Mouse (Mus musculus) urinary bladder, adult 2 months (tissue): Measurements from ENCODE around the gene Ubqln5. TPM values are rescaled to one million over a fixed set of nuclear protein-coding genes. Genes with fewer than 3 reads are reported as not detected.

Experiments used
- DNase-seq: peaks from one replicate; pipeline ENCODE4 v3.0.0; 2022; ENCODE audit warnings: low spot score
- polyA plus RNA-seq: library from polyadenylated mRNA; depleted of rRNA; stranded (reverse); fragments of >200 nt; gene quantifications from 2 replicates; pipeline ENCODE4 v1.2.3, GENCODE M21; 2012; rRNA removed

Ubqln5 gene
- polyA plus RNA-seq, result not detected in 2 replicates

DNA sequence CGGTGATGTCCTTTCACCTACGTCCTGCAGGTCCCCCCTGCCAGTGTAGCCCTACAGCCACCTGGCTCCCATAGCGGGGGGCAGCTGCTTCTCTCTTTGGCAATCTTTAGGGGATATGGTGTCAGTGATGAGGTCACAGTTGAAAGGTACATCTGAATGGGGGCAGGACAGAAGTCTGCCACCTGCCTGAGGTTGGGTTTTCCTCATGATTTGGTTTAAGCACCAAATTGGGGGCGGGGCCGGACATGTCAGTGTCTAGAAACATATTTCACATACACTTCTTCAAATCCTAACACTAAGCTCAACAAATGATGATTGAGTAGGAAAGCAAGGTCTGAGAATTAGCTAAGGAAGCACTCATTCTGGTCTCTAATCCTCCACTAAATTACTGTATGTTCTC lies at the start of gene Ubqln5:
Gene Ubqln5 (minus strand): TSS at position 101 of the 400 bp plus-strand sequence.
- DNase-seq, result no peak

DNA sequence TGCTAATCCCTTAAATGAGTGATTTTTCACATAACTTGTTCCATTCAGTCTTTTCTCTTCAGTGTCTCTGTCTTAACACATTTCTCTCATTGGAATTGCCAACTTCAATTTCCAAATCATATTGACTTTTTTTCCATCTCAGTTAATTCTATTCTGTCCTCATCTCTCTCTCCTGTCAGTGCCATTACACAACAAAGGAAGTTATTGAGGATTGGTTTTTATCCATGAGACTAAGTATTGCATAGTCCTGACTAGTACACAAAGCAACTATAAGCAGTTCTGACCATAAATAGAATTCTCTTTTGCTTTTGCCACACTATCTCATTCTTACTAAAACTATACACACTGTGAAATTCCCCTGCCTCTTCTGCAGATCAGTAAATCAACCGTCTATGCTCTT lies 49.4 kb upstream of the Ubqln5 start:
- DNase-seq, result no peak

DNA sequence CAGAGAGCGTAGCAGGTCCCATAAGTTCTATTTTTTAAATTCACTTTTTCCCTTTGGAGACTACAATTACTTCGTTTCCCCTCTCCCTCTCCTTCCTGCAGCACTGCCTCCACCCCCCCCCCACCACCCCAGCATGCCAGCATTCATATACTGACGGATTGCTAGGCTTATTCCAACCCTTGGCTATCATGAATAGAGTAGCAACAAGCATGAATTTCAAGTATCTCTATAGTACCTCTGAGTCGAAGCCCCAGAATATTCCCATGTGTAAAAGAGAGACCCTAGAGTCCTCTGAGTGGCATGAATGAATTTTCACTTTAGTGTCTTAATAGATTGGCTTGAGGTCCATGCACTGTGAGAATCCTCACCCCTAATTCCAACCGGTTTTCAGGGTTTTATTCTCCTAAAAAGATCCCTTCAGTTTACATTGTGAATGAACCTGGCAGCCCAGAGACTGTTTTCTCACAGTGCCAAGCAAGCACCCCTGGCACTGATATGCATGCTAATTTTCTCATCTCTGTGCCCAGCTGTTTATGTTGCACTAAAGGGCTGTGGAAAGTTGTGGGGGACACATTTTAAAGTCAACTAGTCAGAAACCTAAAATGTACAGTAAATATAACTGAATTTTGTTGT lies 48.9 kb upstream of the Ubqln5 start:
- no peak for DNase-seq

DNA sequence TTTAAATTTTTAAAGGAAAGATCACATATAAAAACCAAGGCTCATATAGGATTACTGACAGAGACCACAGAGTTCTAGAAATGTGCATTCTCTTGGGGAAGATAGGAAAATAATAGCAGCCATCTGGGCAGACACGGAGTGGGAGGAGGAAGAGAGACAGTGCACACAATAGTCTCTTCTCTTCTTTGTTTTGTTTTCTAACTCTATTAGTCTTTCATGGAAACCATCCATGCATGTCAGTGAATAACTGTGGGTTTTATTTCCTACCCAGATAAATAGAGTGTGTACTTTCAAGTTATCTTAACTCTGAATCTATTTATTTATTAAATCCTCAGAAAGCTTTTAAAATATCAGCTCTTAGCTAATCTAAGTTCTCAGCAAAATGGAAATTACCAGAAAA lies 45.5 kb upstream of the Ubqln5 start:
- no peak for DNase-seq

DNA sequence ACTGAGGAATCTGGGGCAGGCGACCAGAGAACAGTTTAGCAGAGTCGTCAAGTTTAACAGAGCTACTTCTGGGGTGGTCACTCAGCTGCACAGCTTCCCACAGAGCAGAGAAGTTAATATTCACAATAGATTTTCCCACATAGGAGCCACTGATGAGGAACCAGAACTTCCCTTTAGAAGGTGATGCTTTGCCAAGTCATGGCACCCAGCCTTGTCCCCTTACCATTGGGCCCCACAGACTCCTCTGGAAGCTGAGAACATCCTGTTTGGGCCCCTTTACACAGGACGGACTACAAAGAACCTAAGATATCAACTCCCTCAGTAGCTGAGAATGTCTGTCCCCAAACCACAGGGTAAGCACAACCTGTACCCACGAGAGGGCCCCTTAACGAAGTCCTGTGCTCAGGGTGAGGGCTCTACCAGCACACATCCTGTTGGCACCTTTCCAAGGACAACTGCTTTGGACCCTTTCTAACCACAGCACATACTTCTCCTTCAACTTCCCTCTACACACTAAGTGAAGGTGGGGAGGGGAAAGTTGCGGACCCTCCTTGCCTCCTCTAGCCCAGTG lies 40.1 kb upstream of the Ubqln5 start:
- DNase-seq, result no peak

DNA sequence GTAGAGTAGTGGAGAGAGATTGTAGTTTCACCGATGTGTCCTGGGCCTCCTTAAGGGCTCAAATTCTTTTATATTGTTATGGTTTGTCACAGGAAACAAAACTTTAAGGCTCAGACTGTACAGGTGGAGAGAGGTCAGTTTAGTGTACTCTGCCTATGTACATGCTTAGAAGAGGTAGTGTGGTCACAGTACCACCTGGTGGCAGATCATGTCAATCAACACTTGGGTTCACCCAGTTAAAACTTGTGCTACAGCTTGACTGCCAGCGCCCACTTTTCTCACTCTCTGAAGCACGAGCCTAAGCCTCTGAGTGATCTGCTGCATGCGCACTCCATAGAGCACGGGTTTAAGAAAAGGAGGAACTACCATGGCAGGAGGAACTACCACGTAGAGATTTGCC lies 37.5 kb upstream of the Ubqln5 start:
- no peak for DNase-seq

DNA sequence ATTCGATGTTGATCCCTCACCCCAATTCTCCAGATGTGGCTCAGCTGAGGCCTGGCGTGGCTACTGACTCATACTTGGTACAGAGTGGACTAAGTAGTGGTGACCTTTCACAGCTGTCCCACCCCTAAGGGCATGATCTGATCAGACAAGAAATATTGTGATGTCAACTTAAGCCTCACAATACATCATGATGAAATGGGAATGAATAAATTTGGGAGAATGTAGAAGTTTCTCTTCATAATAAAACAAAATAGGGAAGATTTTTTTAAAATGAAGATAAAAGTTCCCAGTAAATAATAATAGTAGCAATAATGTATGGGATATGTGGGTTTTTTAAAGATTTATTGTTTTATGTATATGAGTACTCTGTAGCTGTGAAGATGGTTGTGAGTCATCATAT lies 20.8 kb upstream of the Ubqln5 start, which contains the start of gene Ubqlnl:
Gene Ubqlnl (minus strand): TSS at position 101 of the 400 bp plus-strand sequence.
- no peak for DNase-seq

DNA sequence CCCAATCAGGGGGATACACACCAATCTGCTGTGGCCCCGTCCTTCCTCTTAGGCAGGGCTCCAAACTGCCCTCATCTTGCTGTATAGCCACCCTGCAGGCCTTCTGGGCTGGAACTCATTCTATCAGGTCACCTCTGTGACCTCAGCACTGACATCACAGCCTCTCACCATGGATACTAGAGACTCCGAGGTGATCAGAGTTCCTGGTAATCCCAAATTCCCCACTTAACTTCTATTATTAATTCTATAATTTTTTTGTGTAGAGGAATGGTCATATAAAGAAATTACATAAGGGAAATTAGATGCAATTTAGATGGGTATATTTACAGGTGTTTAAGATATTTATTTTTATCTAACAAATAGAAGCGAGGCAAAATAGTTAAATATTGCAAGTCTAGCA lies 13.6 kb upstream of the Ubqln5 start, which contains the start of gene Ubqln3:
Gene Ubqln3 (minus strand): TSS at position 101 of the 400 bp plus-strand sequence.
- no peak for DNase-seq

DNA sequence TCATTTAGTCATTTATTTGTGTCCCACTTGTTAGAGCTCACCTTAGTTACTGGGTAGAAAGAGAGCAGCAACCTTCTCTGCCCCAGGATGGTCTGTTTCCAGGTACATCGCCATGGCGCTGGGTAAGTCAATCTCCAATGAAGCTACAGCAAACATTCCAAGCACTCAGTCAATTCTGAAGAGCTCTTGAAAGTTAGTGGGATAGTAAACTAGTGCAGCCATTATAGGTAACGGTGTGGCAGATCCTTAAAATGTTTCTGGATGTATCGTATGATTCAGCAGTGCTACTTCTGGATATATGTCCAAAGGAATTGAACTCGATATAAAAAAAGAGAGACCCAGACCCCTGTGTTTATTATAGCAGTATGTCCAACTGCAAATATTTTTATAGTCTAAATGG lies 7.7 kb upstream of the Ubqln5 start, which contains the start of gene Olfr643:
Gene Olfr643 (minus strand): TSS at position 101 of the 400 bp plus-strand sequence.
- no peak for DNase-seq

DNA sequence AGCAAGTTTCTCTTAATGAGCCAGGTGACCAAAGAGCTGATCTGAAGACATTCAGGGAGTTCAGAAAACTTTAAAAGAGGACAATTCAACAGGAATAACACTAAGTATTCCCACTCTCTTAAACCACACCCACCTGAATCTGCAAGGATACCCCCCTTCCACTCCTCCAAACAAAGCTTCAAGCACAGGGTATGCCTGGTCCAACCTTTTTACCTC lies 25.0 kb downstream of the Ubqln5 start, which contains the start of gene Olfr646:
Gene Olfr646 (plus strand): TSS at position 117 of the 216 bp plus-strand sequence.
- DNase-seq, result no peak

DNA sequence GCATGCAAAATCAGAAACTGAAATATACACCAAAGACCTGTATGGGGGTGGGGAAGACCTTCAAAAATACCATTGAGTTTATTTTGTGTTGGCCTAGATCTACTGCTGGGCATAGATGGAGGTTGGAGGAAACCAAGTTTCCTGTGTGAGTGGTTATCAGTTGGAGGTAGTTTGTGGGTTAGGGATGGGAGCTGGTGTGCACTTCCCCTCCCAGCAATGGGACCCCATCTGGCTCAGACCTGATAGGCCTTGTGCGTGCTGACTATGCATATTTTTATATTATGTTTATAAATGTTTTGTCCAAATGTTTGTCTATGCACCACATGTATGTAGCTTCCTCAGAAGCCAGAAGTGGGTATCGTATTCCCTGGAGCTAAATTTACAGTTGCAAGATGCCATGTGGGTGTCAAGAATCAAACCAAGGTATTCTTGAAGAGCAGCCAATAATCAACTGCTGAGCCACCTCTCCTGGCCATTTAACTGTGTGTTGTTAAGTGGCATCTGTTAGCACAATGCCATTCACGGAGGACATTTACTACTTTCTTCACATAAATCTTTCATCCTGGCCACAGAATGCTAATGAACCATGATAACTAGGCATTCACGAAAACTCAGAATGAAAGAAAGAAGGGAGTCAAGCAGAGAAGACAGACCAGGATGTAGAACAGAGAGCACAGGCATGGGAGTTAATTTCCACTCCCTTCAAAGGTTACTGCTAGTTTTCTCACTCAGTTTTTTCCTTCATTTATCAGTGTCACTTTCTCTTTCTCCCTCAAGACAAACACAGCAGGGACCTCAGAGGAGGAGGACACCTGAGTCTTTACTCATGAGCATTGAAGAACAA lies 25.5 kb downstream of the Ubqln5 start:
- no peak for DNase-seq

DNA sequence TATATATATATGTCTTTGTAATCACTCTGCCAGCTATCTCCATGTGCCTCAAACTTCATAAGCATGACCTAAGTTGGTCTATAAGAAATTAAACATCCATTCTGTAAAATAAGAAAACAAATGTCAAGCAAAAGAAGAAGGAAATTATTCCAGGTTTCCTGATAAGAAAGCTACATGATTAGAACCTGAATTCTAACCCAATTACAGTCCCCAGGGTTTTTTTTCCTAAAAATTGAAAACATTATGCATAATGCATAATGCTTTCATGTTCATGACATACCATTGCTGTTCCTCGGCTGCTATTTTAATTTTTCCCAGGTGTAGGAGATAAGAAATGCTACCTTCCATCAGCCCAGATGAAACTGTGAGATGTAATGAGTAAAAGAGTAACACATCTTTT lies 44.3 kb downstream of the Ubqln5 start, which contains the start of gene Olfr645:
Gene Olfr645 (minus strand): TSS at position 101 of the 400 bp plus-strand sequence.
- DNase-seq, result no peak

Other genes starting within 250 kb of the Ubqln5 start
- not detected in 2 replicates for gene Olfr66, start 243.6 kb downstream of the Ubqln5 start, polyA plus RNA-seq
- gene Olfr64, start 235.3 kb downstream of the Ubqln5 start, polyA plus RNA-seq, result not detected in 2 replicates
- not detected in 2 replicates for gene Olfr65, start 226.3 kb downstream of the Ubqln5 start, polyA plus RNA-seq
- gene Olfr631, start 201.0 kb downstream of the Ubqln5 start, polyA plus RNA-seq, result not detected in 2 replicates
- not detected in 2 replicates for gene Olfr632, start 195.5 kb downstream of the Ubqln5 start, polyA plus RNA-seq
- gene Olfr633, start 185.4 kb downstream of the Ubqln5 start, polyA plus RNA-seq, result not detected in 2 replicates
- gene Olfr635, start 158.7 kb downstream of the Ubqln5 start, polyA plus RNA-seq, result not detected in 2 replicates
- not detected in 2 replicates for gene Olfr638, start 131.1 kb downstream of the Ubqln5 start, polyA plus RNA-seq
- not detected in 2 replicates for gene Olfr639, start 112.5 kb downstream of the Ubqln5 start, polyA plus RNA-seq
- gene Olfr640, start 104.3 kb downstream of the Ubqln5 start, polyA plus RNA-seq, result not detected in 2 replicates
- gene Olfr641, start 94.4 kb downstream of the Ubqln5 start, polyA plus RNA-seq, result not detected in 2 replicates
- gene Olfr642, start 77.2 kb downstream of the Ubqln5 start, polyA plus RNA-seq, result not detected in 2 replicates
- gene 4930516K23Rik, start 68.4 kb downstream of the Ubqln5 start, polyA plus RNA-seq, result not detected in 2 replicates
- not detected in 2 replicates for gene Olfr644, start 58.0 kb downstream of the Ubqln5 start, polyA plus RNA-seq
- not detected in 2 replicates for gene Olfr645, start 44.4 kb downstream of the Ubqln5 start, polyA plus RNA-seq
- not detected in 2 replicates for gene Olfr646, start 25.0 kb downstream of the Ubqln5 start, polyA plus RNA-seq
- gene Olfr643, start 7.6 kb upstream of the Ubqln5 start, polyA plus RNA-seq, result not detected in 2 replicates
- not detected in 2 replicates for gene Ubqln3, start 13.5 kb upstream of the Ubqln5 start, polyA plus RNA-seq
- gene Ubqlnl, start 20.7 kb upstream of the Ubqln5 start, polyA plus RNA-seq, result not detected in 2 replicates
- gene Olfm5, start 35.0 kb upstream of the Ubqln5 start, polyA plus RNA-seq, result not detected in 2 replicates
- gene Olfr648, start 53.6 kb upstream of the Ubqln5 start, polyA plus RNA-seq, result 0.03 and 0.07 TPM in 2 replicates
- gene Olfr649, start 66.2 kb upstream of the Ubqln5 start, polyA plus RNA-seq, result not detected in 2 replicates
- gene Trim6, start 89.0 kb upstream of the Ubqln5 start, polyA plus RNA-seq, result 0.62 and 0.98 TPM in 2 replicates
- gene Trim34a, start 114.6 kb upstream of the Ubqln5 start, polyA plus RNA-seq, result 16.2 and 16.7 TPM in 2 replicates
- 2.7 TPM in 2 replicates for gene Trim5, start 158.3 kb upstream of the Ubqln5 start, polyA plus RNA-seq
- 20.1 and 25.7 TPM in 2 replicates for gene Trim12a, start 185.6 kb upstream of the Ubqln5 start, polyA plus RNA-seq
- 0.37 and 0.48 TPM in 2 replicates for gene Trim34b, start 199.6 kb upstream of the Ubqln5 start, polyA plus RNA-seq
- gene Trim12c, start 223.5 kb upstream of the Ubqln5 start, polyA plus RNA-seq, result 11.9 and 14.2 TPM in 2 replicates
- gene Trim30b, start 240.1 kb upstream of the Ubqln5 start, polyA plus RNA-seq, result 0.29 and 0.32 TPM in 2 replicates